Mouse (Mus musculus): ENCODE measurements around the gene Lingo2. TPM values are rescaled to one million over a fixed set of nuclear protein-coding genes. Genes with fewer than 3 reads are reported as not detected.

Gene Lingo2
- not detected in 2 replicates for polyA plus RNA-seq (2012)

DNA sequence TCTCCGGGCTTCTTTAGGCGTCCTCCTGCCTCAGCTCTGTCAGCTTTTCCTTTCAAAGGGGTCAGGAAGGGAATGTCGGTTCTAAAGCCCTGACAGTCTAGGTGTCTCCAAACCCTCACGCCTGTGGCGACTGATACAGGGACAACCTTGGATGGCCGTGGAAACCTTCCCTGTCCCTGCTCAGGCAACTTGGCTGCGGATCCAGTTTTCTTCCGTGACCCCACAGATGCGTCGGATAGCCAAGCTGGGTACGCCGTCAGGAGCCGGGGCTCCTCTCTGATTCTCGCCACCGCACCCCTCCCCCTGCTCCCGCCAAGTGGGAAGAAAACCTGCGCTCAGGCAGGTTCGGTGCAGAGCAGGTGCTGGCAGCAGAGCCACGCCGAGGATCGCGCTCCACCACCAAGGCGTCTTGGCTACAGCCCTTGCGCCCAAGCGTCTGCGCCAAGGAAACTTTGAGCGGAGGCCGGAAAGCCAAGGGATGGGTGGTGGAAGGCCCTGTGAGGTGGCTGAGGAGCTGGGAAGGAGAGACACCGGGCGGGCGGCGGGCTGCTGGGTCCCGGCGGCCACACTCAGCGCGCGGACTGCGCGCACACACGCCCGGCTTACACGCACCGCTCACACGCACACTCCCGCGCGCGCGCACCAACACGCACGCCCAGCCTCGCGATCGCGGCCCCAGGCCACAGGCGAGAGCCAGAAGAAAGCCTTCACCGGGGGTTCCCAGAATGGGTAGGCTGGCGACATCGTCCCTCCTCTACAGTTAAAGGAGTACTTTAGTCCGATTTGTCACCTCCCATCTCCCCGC is at the start of gene Lingo2:
Gene Lingo2, minus strand, starts transcription at position 598 of the 805 bp plus-strand sequence.
- Histone ChIP-seq H3K4me3 (replicated peaks) (no peak within 1 kb of the TSS), H3K9me3 (ENCODE audit: control insufficient read depth, low read length) (no peaks in the 10 kb centered on the region), H3K36me3 (ENCODE audit: control insufficient read depth) (no peaks in the 10 kb centered on the region), H3K4me1 (ENCODE audit: control insufficient read depth) (no peaks in the 10 kb centered on the region), H3K27me3 (ENCODE audit: control insufficient read depth) (peaks cover 46% of the 10 kb centered on the region)
- TF ChIP-seq TAL1 (IDR thresholded peaks at IDR 0.05; ENCODE audit: low read length) (no peak), GATA1 (IDR thresholded peaks at IDR 0.05; ENCODE audit: low read length) (no peak)

DNA sequence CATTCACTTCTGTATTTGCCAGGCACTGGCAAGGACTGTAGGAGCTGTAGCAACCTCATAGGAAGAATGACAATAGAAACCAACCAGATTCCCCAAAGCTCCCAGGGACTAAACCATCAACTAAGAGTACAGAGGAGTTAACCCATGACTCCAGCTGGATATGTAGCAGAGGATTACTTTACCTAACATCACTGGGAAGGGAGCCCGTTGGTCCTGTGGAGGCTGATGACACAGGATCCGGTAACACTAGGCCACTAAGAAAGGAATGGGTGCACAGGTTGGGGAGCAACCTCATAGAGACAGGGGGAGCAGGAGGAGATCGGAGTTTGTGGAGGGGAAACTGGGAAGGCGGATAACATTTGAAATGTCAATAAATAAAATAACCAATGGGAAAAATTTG is 21.8 kb upstream of the Lingo2 start:
- Histone ChIP-seq H3K27me3 (ENCODE audit: control insufficient read depth) (no peaks in the 10 kb centered on the region), H3K9me3 (ENCODE audit: control insufficient read depth, low read length) (no peaks in the 10 kb centered on the region), H3K4me1 (ENCODE audit: control insufficient read depth) (no peaks in the 10 kb centered on the region), H3K36me3 (ENCODE audit: control insufficient read depth) (no peaks in the 10 kb centered on the region), H3K4me3 (replicated peaks) (no peak overlapping the region)
- no peak for TF ChIP-seq GATA1 (IDR thresholded peaks at IDR 0.05; ENCODE audit: low read length)
- no peak for TF ChIP-seq TAL1 (IDR thresholded peaks at IDR 0.05; ENCODE audit: low read length)

DNA sequence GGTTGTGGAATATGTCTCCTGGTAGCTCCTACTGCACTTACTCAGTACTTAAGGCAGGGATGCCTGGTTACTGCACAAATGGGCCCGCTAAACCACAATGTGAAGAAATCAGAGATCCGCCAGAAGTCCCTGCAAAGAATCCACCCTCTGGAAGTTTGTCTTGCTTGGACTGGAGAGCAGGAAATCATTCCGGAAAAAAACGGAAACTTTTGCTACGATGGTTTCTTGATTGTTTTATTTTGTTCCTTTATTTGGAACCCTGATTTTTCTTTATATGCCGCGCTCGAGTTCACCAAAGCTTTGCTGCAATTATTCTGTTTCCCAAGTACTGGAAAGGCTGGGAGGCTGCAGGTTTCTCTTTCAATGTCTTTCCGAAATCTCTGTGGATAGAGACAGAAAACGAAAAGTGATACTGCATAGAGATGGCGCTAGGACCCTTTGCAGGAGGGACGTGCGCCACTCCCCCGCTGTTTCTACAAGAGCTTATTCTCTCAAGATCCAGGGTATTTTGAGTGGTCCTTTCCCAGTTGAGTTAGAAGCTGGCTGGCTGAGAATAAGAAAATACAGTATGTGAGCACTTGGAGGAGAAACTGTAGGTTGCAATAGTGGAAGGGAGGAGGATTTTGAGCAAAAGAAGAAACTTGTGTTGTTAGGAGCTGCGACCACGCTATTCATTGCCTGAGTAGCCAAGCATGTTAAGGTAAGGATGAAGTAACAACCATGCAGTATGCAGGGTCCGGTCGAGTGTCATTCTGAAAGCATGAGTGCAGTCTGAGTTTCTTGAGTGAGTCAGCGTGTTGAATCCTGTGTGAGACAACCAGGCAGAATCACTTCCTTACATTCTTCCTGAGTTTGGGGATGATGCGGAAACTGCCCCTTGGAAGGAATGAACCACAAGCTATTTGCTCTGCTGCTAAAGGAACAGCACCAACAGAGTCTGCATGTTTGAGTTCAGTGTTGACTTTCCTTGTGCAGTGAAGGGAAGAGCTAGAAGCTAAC is 1.2 kb upstream of the Lingo2 start:
- no peaks in the 10 kb centered on the region for H3K4me1 ChIP-seq (ENCODE audit: control insufficient read depth)
- H3K27me3 ChIP-seq (ENCODE audit: control insufficient read depth), result peaks cover 46% of the 10 kb centered on the region
- TF ChIP-seq GATA1 (IDR thresholded peaks at IDR 0.05; ENCODE audit: low read length) (no peak), TAL1 (IDR thresholded peaks at IDR 0.05; ENCODE audit: low read length) (no peak)
- H3K9me3 ChIP-seq (ENCODE audit: control insufficient read depth, low read length), result no peaks in the 10 kb centered on the region
- no peaks in the 10 kb centered on the region for H3K36me3 ChIP-seq (ENCODE audit: control insufficient read depth)
- H3K4me3 ChIP-seq (replicated peaks), result no peak overlapping the region

DNA sequence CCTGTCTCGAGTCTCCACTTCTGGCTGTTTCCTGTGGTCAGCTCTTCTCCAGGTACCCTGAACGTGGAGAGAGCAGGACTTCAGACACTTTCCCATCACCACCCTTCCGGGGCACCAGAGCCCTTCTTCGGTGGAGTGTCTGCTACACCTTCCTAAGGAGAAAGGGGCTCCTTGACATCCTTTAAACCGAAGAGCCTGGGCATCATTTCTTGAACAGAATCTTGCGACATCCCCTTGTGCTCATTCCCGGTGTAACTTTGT is 338 bp upstream of the Lingo2 start:
- H3K27me3 ChIP-seq (ENCODE audit: control insufficient read depth), result peaks cover 46% of the 10 kb centered on the region
- no peak overlapping the region for H3K4me3 ChIP-seq (replicated peaks)
- no peaks in the 10 kb centered on the region for H3K36me3 ChIP-seq (ENCODE audit: control insufficient read depth)

DNA sequence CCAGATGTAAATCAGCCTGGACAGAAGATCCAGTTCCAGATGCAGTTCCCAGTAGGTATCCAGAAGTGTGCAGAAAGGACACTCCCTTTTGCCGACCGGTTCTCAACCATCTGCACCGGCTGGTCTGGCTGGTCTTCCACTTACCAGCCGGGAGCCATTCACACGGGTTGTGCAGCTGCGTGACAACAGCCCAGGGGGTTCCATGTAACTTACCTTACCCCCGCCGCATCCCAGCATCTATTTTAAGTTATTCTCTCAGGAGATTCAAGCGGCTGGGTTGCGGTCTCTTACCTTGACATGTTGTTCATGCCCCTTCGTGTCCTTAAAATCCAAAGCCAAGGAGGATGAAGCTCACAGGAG is 777 bp downstream of the Lingo2 start:
- no peaks in the 10 kb centered on the region for H3K9me3 ChIP-seq (ENCODE audit: control insufficient read depth, low read length)
- H3K4me1 ChIP-seq (ENCODE audit: control insufficient read depth), result no peaks in the 10 kb centered on the region
- H3K4me3 ChIP-seq (replicated peaks), result no peak overlapping the region
- H3K27me3 ChIP-seq (ENCODE audit: control insufficient read depth), result peaks cover 46% of the 10 kb centered on the region
- no peaks in the 10 kb centered on the region for H3K36me3 ChIP-seq (ENCODE audit: control insufficient read depth)
- TF ChIP-seq TAL1 (IDR thresholded peaks at IDR 0.05; ENCODE audit: low read length), result no peak
- no peak for TF ChIP-seq GATA1 (IDR thresholded peaks at IDR 0.05; ENCODE audit: low read length)

More for the DNA sequence above, 338 bp upstream of the Lingo2 start:
- TF ChIP-seq TAL1 (IDR thresholded peaks at IDR 0.05; ENCODE audit: low read length), result no peak
- no peak for TF ChIP-seq GATA1 (IDR thresholded peaks at IDR 0.05; ENCODE audit: low read length)
- H3K4me1 ChIP-seq (ENCODE audit: control insufficient read depth), result no peaks in the 10 kb centered on the region
- no peaks in the 10 kb centered on the region for H3K9me3 ChIP-seq (ENCODE audit: control insufficient read depth, low read length)

DNA sequence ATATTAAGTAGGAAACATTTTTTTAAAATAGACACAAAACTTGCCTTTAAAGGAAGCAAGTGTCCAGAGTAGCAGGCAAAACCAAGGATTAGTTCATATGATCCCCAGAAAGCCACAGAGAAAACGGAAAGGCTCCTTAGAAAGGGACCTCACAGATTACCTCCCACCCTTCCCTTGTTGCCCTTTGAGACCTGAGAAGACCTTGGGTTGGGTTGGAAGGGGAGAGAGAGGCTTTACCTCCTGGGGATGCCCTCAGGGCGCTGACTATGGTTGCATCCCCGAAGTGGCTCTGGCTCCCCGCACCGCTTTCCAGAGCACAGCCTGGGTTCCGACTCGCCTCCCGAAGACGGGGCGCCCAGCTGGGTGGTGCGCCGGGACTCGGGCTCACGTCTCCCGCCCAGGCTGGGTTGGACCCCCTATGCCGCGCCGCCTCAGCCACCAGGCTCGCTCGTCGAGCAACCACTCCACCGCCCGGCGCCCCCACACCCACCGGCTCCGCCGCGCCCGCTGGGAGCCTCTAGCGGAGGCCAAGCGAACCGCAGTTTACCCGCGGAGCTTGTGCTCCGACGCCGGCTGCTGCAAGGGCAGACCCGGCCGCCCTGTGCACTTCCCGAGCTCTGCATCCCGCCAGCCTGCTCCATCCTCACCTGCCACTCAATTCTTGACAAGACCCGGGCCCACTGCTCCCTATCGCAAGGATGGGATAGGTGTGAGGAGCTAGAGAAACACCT is 1.4 kb downstream of the Lingo2 start:
- TF ChIP-seq GATA1 (IDR thresholded peaks at IDR 0.05; ENCODE audit: low read length) (no peak), TAL1 (IDR thresholded peaks at IDR 0.05; ENCODE audit: low read length) (no peak)
- Histone ChIP-seq H3K9me3 (ENCODE audit: control insufficient read depth, low read length) (no peaks in the 10 kb centered on the region), H3K27me3 (ENCODE audit: control insufficient read depth) (peaks cover 46% of the 10 kb centered on the region), H3K36me3 (ENCODE audit: control insufficient read depth) (no peaks in the 10 kb centered on the region), H3K4me1 (ENCODE audit: control insufficient read depth) (no peaks in the 10 kb centered on the region), H3K4me3 (replicated peaks) (no peak overlapping the region)

DNA sequence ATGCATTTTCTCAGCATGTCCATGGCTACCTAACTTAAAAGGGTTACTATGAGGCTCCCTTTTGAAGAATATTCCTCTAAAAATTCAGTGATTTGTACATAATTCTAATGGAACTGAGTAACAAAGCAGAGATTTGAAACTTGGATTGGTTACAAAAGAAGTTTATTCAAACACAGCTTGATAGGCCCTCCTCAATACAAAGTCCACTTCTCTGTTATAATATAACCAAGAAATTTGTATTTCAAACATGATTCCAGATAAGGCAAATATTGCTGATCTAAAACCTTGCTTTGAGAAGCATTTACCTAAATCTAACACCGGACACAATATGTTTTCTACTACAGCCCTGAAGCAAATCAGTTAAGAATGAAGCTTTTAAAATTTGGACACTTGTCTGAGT is 60.7 kb downstream of the Lingo2 start:
- no peaks in the 10 kb centered on the region for H3K27me3 ChIP-seq (ENCODE audit: control insufficient read depth)
- H3K9me3 ChIP-seq (ENCODE audit: control insufficient read depth, low read length), result no peaks in the 10 kb centered on the region
- no peak overlapping the region for H3K4me3 ChIP-seq (replicated peaks)
- no peaks in the 10 kb centered on the region for H3K4me1 ChIP-seq (ENCODE audit: control insufficient read depth)
- H3K36me3 ChIP-seq (ENCODE audit: control insufficient read depth), result no peaks in the 10 kb centered on the region
- TF ChIP-seq TAL1 (IDR thresholded peaks at IDR 0.05; ENCODE audit: low read length), result no peak
- TF ChIP-seq GATA1 (IDR thresholded peaks at IDR 0.05; ENCODE audit: low read length), result no peak

DNA sequence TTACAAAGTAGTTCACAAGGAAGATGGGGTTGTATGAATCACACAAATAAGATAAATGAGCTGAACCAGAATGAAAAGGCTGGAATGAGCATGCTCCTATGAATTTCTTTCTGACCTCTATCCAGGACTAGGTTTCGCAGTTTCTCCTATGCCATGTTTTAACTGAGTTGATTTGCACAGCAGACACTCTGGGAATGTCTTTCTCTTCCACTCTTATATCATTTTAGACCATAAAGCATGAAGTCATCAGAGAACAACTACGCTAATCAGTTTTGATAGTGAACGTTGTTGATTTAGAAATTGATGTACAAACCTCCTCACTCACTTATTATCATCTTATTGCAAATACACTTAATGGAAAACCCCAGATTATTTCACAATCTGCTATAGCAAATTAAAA is 61.2 kb downstream of the Lingo2 start:
- no peaks in the 10 kb centered on the region for H3K9me3 ChIP-seq (ENCODE audit: control insufficient read depth, low read length)
- TF ChIP-seq GATA1 (IDR thresholded peaks at IDR 0.05; ENCODE audit: low read length), result no peak
- no peak for TF ChIP-seq TAL1 (IDR thresholded peaks at IDR 0.05; ENCODE audit: low read length)

DNA sequence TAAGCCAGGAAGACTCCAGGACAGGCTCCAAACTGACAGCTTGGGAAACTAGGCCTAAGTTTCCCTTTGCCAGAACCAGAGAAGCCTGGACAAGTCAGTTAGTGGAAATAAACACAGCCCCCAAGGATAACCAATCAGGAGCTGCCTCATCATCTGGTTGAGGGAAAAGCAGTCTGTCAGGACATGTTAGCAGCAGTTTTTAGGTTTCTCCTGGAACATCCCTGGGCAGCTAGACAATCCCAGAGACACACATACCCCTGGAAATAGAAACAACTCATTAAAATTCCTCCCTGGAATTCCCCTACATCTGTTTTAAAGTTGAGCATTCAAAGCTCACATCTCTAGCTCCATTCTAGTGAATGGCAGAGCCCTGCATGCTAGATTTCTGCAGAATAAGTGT is 76.8 kb downstream of the Lingo2 start:
- TF ChIP-seq GATA1 (IDR thresholded peaks at IDR 0.05; ENCODE audit: low read length) (no peak), TAL1 (IDR thresholded peaks at IDR 0.05; ENCODE audit: low read length) (no peak)
- Histone ChIP-seq H3K4me1 (ENCODE audit: control insufficient read depth) (no peaks in the 10 kb centered on the region), H3K27me3 (ENCODE audit: control insufficient read depth) (no peaks in the 10 kb centered on the region), H3K4me3 (replicated peaks) (no peak overlapping the region), H3K9me3 (ENCODE audit: control insufficient read depth, low read length) (no peaks in the 10 kb centered on the region), H3K36me3 (ENCODE audit: control insufficient read depth) (no peaks in the 10 kb centered on the region)

More for the DNA sequence above, 61.2 kb downstream of the Lingo2 start:
- Histone ChIP-seq H3K4me3 (replicated peaks) (no peak overlapping the region), H3K4me1 (ENCODE audit: control insufficient read depth) (no peaks in the 10 kb centered on the region), H3K36me3 (ENCODE audit: control insufficient read depth) (no peaks in the 10 kb centered on the region), H3K27me3 (ENCODE audit: control insufficient read depth) (no peaks in the 10 kb centered on the region)
